Mouse (Mus musculus) liver, embryonic 11.5 days (tissue): Measurements from ENCODE around the gene Lman1l. TPM values are rescaled to one million over a fixed set of nuclear protein-coding genes. Genes with fewer than 3 reads are reported as not detected.

Source experiments
- ATAC-seq: fragments of 200-750 bp; cut with Nextera tagmentation; replicated peaks from 2 replicates; pipeline ENCODE4 v1.8.0; 2017; ENCODE audit warnings: moderate number of reproducible peaks, mild to moderate bottlenecking, moderate TSS enrichment, moderate library complexity; ENCODE audit not compliant: low FRiP score
- DNase-seq: peaks from one replicate; pipeline ENCODE4 v3.0.0-alpha.2; 2017; ENCODE audit warnings: low spot score
- H3K27ac ChIP-seq: fragments of 300-500 bp; sonication (generic); 2 replicates; pipeline ENCODE4 v1.5.1; 2014; ENCODE audit warnings: mild to moderate bottlenecking, low read depth, low read length, control low read depth
- H3K27me3 ChIP-seq: fragments of 300-500 bp; sonication (generic); replicated peaks from 2 replicates; pipeline ENCODE4 v1.6.1; 2014; ENCODE audit warnings: low read length, mixed read lengths; ENCODE audit not compliant: control insufficient read depth, insufficient read depth
- H3K36me3 ChIP-seq: fragments of 300-500 bp; sonication (generic); 2 replicates; pipeline ENCODE4 v1.6.1; 2014; ENCODE audit warnings: mild to moderate bottlenecking, low read length, moderate library complexity, mixed read lengths; ENCODE audit not compliant: control insufficient read depth, insufficient read depth
- H3K4me1 ChIP-seq: fragments of 300-500 bp; sonication (generic); replicated peaks from 2 replicates; pipeline ENCODE4 v1.6.1; 2014; ENCODE audit warnings: low read length, mixed read lengths; ENCODE audit not compliant: control insufficient read depth, insufficient read depth
- H3K4me2 ChIP-seq: fragments of 300-500 bp; sonication (generic); 2 replicates; pipeline ENCODE4 v1.6.1; 2014; ENCODE audit warnings: mild to moderate bottlenecking, control low read depth, moderate library complexity
- H3K4me3 ChIP-seq: fragments of 300-500 bp; sonication (generic); 2 replicates; pipeline ENCODE4 v1.5.1; 2014; ENCODE audit warnings: low read depth, low read length, control low read depth
- H3K9ac ChIP-seq: fragments of 300-500 bp; sonication (generic); 2 replicates; pipeline ENCODE4 v1.6.1; 2014; ENCODE audit warnings: low read depth, low read length, control low read depth
- H3K9me3 ChIP-seq: fragments of 300-500 bp; sonication (generic); 2 replicates; pipeline ENCODE4 v1.6.1; 2016; ENCODE audit warnings: low read length, inconsistent platforms, mixed read lengths; ENCODE audit not compliant: control insufficient read depth
- WGBS: fragments of 180-500 bp; shearing (Covaris S2); extraction: QIAGEN DNeasy Blood & Tissue Kit; methylation state at CpG from one replicate; pipeline ENCODE4 v1.1.7; 2014; 5-methylcytosine and 5-hydroxymethylcytosine counted together
- polyA plus RNA-seq: library from polyadenylated mRNA; unstranded; fragments of >200 nt; fragmentation: Nextera tagmentation; extraction: Ambion mirVana; gene quantifications from 2 replicates; pipeline ENCODE4 v1.2.1, GENCODE M21; 2014

Gene Lman1l
- polyA plus RNA-seq, 1 experiment from 2014 or later: not detected

GRCm38 (mm10) chr9:57604875-57605274 is 15.7 kb downstream of the Lman1l start:
- Histone ChIP-seq H3K27me3 (peaks cover 26% of the 10 kb centered on the region), H3K27ac (no peak overlapping the region), H3K4me1 (peaks cover 15% of the 10 kb centered on the region), H3K4me2 (no peak overlapping the region), H3K36me3 (no peaks in the 10 kb centered on the region), H3K9me3 (no peaks in the 10 kb centered on the region), H3K9ac (no peak overlapping the region), H3K4me3 (no peak overlapping the region)
- ATAC-seq (no peak), DNase-seq (no peak)
- WGBS: 69% methylated on average over 4 of the region's 4 CpGs

- no peak overlapping the region for H3K4me3 ChIP-seq
- WGBS: 53% methylated on average over 8 of the region's 8 CpGs
- peaks cover 23% of the 10 kb centered on the region for H3K27me3 ChIP-seq
- no peaks in the 10 kb centered on the region for H3K36me3 ChIP-seq
- H3K4me2 ChIP-seq: no peak overlapping the region
- H3K4me1 ChIP-seq: peaks cover 15% of the 10 kb centered on the region
- ATAC-seq: no peak
- no peak overlapping the region for H3K27ac ChIP-seq
- no peaks in the 10 kb centered on the region for H3K9me3 ChIP-seq
- no peak overlapping the region for H3K9ac ChIP-seq
- no peak for DNase-seq
Measured at GRCm38 (mm10) chr9:57602098-57602497, 18.5 kb downstream of the Lman1l start.

- Histone ChIP-seq H3K4me1 (peaks cover 15% of the 10 kb centered on the region), H3K27ac (no peak overlapping the region), H3K9me3 (no peaks in the 10 kb centered on the region), H3K9ac (no peak overlapping the region), H3K27me3 (peaks cover 18% of the 10 kb centered on the region), H3K36me3 (no peaks in the 10 kb centered on the region), H3K4me2 (no peak overlapping the region), H3K4me3 (no peak overlapping the region)
- ATAC-seq (no peak), DNase-seq (no peak)
- 64% methylated on average over 2 of the region's 2 CpGs for WGBS
Measured at GRCm38 (mm10) chr9:57601353-57601706, 19.2 kb downstream of the Lman1l start.

- Histone ChIP-seq H3K36me3 (no peaks in the 10 kb centered on the region), H3K27ac (no peak overlapping the region), H3K27me3 (peaks cover 13% of the 10 kb centered on the region), H3K4me3 (no peak overlapping the region), H3K9me3 (no peaks in the 10 kb centered on the region), H3K4me1 (peaks cover 15% of the 10 kb centered on the region), H3K4me2 (no peak overlapping the region; the same call in 1 of the 2 replicates), H3K9ac (no peak overlapping the region)
- peak; percentile 65 for DNase-seq
- peak; percentile 79 for ATAC-seq
- 10% methylated on average over 3 of the region's 3 CpGs for WGBS
Measured at GRCm38 (mm10) chr9:57600620-57601352, 19.8 kb downstream of the Lman1l start.

- Histone ChIP-seq H3K4me2 (no peak overlapping the region), H3K9me3 (no peaks in the 10 kb centered on the region), H3K27me3 (peaks cover 5% of the 10 kb centered on the region; the same call in 1 of the 2 replicates), H3K4me1 (peaks cover 15% of the 10 kb centered on the region), H3K4me3 (no peak overlapping the region), H3K36me3 (0 out of 2 replicates have a peak, but pooled peaks cover 3% of the 10 kb centered on the region), H3K27ac (no peak overlapping the region), H3K9ac (no peak overlapping the region)
- no peak for DNase-seq
- ATAC-seq: no peak
- 61% methylated on average over 8 of the region's 8 CpGs for WGBS
Measured at GRCm38 (mm10) chr9:57598851-57599563, 21.6 kb downstream of the Lman1l start.

GRCm38 (mm10) chr9:57597929-57598382 is 22.6 kb downstream of the Lman1l start:
- Histone ChIP-seq H3K27me3 (peaks cover 2% of the 10 kb centered on the region; the same call in 1 of the 2 replicates), H3K4me1 (peaks cover 15% of the 10 kb centered on the region), H3K36me3 (0 out of 2 replicates have a peak, but pooled peaks cover 7% of the 10 kb centered on the region), H3K9ac (no peak overlapping the region), H3K9me3 (no peaks in the 10 kb centered on the region), H3K27ac (no peak overlapping the region), H3K4me2 (no peak overlapping the region), H3K4me3 (no peak overlapping the region)
- ATAC-seq: no peak
- DNase-seq: no peak
- WGBS: 31% methylated on average over 4 of the region's 4 CpGs

GRCm38 (mm10) chr9:57597265-57597664 is 23.3 kb downstream of the Lman1l start:
- no peak overlapping the region for H3K4me2 ChIP-seq
- no peak for ATAC-seq
- no peak overlapping the region for H3K9ac ChIP-seq

GRCm38 (mm10) chr9:57594174-57594509 is 26.4 kb downstream of the Lman1l start:
- H3K9me3 ChIP-seq: no peaks in the 10 kb centered on the region
- peaks cover under 1% of the 10 kb centered on the region for H3K4me1 ChIP-seq
- no peak overlapping the region for H3K9ac ChIP-seq
- ATAC-seq (no peak), DNase-seq (no peak)
- no peak overlapping the region for H3K4me3 ChIP-seq
- WGBS: 64% methylated on average over 9 of the region's 9 CpGs
- 0 out of 2 replicates have a peak, but pooled peaks cover 7% of the 10 kb centered on the region for H3K36me3 ChIP-seq
- H3K27me3 ChIP-seq: no peaks in the 10 kb centered on the region
- no peak overlapping the region for H3K27ac ChIP-seq
- no peak overlapping the region for H3K4me2 ChIP-seq

More at GRCm38 (mm10) chr9:57597265-57597664, 23.3 kb downstream of the Lman1l start:
- H3K27ac ChIP-seq: no peak overlapping the region
- H3K9me3 ChIP-seq: no peaks in the 10 kb centered on the region
- 79% methylated on average over 8 of the region's 8 CpGs for WGBS
- no peak overlapping the region for H3K4me3 ChIP-seq
- 0 out of 2 replicates have a peak, but pooled peaks cover 7% of the 10 kb centered on the region for H3K36me3 ChIP-seq
- H3K27me3 ChIP-seq: peaks cover 2% of the 10 kb centered on the region; the same call in 1 of the 2 replicates
- peaks cover 15% of the 10 kb centered on the region for H3K4me1 ChIP-seq
- no peak for DNase-seq
